Comparison of ENCODE assay signal across 13 mouse cellular contexts in the genomic region with DNA sequence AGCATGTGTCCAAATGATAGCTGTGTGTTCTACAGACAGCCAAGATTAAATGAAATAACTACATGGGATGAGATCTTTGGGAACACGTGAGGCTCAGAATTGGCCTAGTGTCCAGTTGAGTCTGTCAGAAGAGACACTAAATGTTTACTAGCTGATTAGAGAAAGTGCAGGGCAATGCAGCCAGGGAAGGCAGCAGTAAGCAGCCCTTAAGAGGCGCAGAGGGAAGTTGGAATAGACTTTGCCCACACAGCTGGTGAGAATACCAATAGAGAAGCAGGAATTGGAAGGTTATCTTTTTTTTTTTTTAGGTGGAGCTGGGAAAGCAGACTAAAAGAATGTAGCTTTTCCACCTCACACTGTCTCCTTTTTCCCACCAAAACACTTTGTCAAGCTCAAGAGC.
DNase-seq lines count a peak whose midpoint lies in the region; ATAC-seq and TF ChIP-seq lines count a peak whose summit lies in the region.
"Had no signal": no experiment of that assay in that cellular context is flagged by ENCODE, and none has a peak within 500 bp of the region (broad histone marks: within the 10 kb centered on the region; RNA-seq: fewer than 3 reads in every experiment).

No protein-coding gene starts in this region.

- H3K4me1 ChIP-seq in heart, embryonic 13.5 days = peaks cover 61% of the 10 kb centered on the region
- H3K4me1 ChIP-seq in liver, postnatal 0 days (ENCODE audit: insufficient read depth) = peaks cover 13% of the 10 kb centered on the region
- H3K4me1 ChIP-seq in liver, embryonic 12.5 days = peaks cover 22% of the 10 kb centered on the region
- H3K4me1 ChIP-seq in CH12.LX (ENCODE audit: control insufficient read depth in 1 of 2, insufficient read depth in 2 of 2) = peaks cover 13 to 57% of the 10 kb centered on the region in 2 experiments; a peak in 3 of 4 replicates
- 0 out of 2 replicates have a peak, but pooled peaks cover 3% of the 10 kb centered on the region for H3K4me1 ChIP-seq in intestine, postnatal 0 days (replicated peaks; ENCODE audit: control insufficient read depth, insufficient read depth, low read length)
- H3K4me1 ChIP-seq in hindbrain, embryonic 11.5 days (replicated peaks; ENCODE audit: control insufficient read depth, insufficient read depth, low read length) = no peaks in the 10 kb centered on the region

- peaks cover 8% of the 10 kb centered on the region for H3K27me3 ChIP-seq in heart, embryonic 13.5 days (replicated peaks)
- no peaks in the 10 kb centered on the region for H3K27me3 ChIP-seq in liver, postnatal 0 days (ENCODE audit: insufficient read depth, low read length)
- peaks cover 36% of the 10 kb centered on the region; the same call in 1 of the 2 replicates for H3K27me3 ChIP-seq in liver, embryonic 12.5 days (replicated peaks)
- no peaks in the 10 kb centered on the region for H3K27me3 ChIP-seq in CH12.LX (replicated peaks)
- H3K27me3 ChIP-seq in intestine, postnatal 0 days (replicated peaks; ENCODE audit: control insufficient read depth, insufficient read depth, low read length) = no peaks in the 10 kb centered on the region
- peaks cover 14% of the 10 kb centered on the region for H3K27me3 ChIP-seq in hindbrain, embryonic 11.5 days (ENCODE audit: control insufficient read depth, insufficient read depth, low read length)

- no peaks in the 10 kb centered on the region for H3K9me3 ChIP-seq in heart, embryonic 13.5 days
- H3K9me3 ChIP-seq in liver, postnatal 0 days (ENCODE audit: low read length) = no peaks in the 10 kb centered on the region
- H3K9me3 ChIP-seq in liver, embryonic 12.5 days (replicated peaks) = no peaks in the 10 kb centered on the region
- H3K9me3 ChIP-seq in CH12.LX (replicated peaks; ENCODE audit: low read length) = no peaks in the 10 kb centered on the region
- no peaks in the 10 kb centered on the region for H3K9me3 ChIP-seq in intestine, postnatal 0 days (ENCODE audit: control insufficient read depth)
- no peaks in the 10 kb centered on the region for H3K9me3 ChIP-seq in hindbrain, embryonic 11.5 days (ENCODE audit: control insufficient read depth, low read length)
- H3K9me3 ChIP-seq: embryonic facial prominence, embryonic 13.5 days; limb, embryonic 10.5 days; midbrain, embryonic 13.5 days had no signal

- no peak for TF ChIP-seq EP300 in liver, postnatal 0 days (IDR thresholded peaks at IDR 0.05; ENCODE audit: low read depth)
- TF ChIP-seq EP300 in CH12.LX (IDR thresholded peaks at IDR 0.05; ENCODE audit: low read length) = no peak

- in situ Hi-C loops in CH12.LX (cut with MboI; ENCODE audit: low pct_ligation_motif_present, low pct_unique_long_range_greater_than_20kb, low sequenced_read_pairs) = no loop called here

- DNase-seq in heart, postnatal 4 days = no peak
- no peak for DNase-seq in liver, postnatal 0 days
- no peak for DNase-seq in CH12.LX (ENCODE audit: extremely low read depth)
- DNase-seq in hindbrain, embryonic 11.5 days (ENCODE audit: low spot score) = no peak
- DNase-seq: cerebellum, adult 11-12 months; layer of hippocampus, postnatal 36 days had no signal

- TF ChIP-seq CTCF in liver, postnatal 0 days (IDR thresholded peaks at IDR 0.05; ENCODE audit: low read depth) = no peak
- TF ChIP-seq CTCF in CH12.LX (conservative IDR thresholded peaks at IDR 0.05 in 1 of 2, IDR thresholded peaks at IDR 0.05 in 1 of 2; ENCODE audit: low read depth in 2 of 2, low read length in 2 of 2) = no peak
- no peak for TF ChIP-seq CTCF in intestine, postnatal 0 days (IDR thresholded peaks at IDR 0.05; ENCODE audit: low read depth)

- H3K27ac ChIP-seq in heart, embryonic 13.5 days (replicated peaks) = peak overlapping the region; percentile 70
- peak overlapping the region; percentile 55 for H3K27ac ChIP-seq in liver, postnatal 0 days (ENCODE audit: low read depth)
- no peak overlapping the region for H3K27ac ChIP-seq in liver, embryonic 12.5 days
- peak overlapping the region; percentile 66 for H3K27ac ChIP-seq in CH12.LX (ENCODE audit: insufficient read depth, low read depth)
- peak overlapping the region; percentile 50; the same call in 1 of the 2 replicates for H3K27ac ChIP-seq in intestine, postnatal 0 days (ENCODE audit: low read depth, low read length)
- H3K27ac ChIP-seq in hindbrain, embryonic 11.5 days (ENCODE audit: low read depth, low read length) = no peak overlapping the region
- H3K27ac ChIP-seq: embryonic facial prominence, embryonic 13.5 days; hindbrain, postnatal 0 days; limb, embryonic 10.5 days; midbrain, embryonic 13.5 days had no signal

- 47% methylated on average over 2 of the region's 2 CpGs for WGBS in heart, embryonic 13.5 days
- 46% methylated on average over 2 of the region's 2 CpGs for WGBS in liver, postnatal 0 days (ENCODE audit: insufficient replicate concordance)
- 51% methylated on average over 2 of the region's 2 CpGs for WGBS in liver, embryonic 12.5 days (ENCODE audit: insufficient replicate concordance)
- 46% methylated on average over 2 of the region's 2 CpGs for WGBS in intestine, postnatal 0 days
- WGBS in hindbrain, embryonic 11.5 days = 83% methylated on average over 2 of the region's 2 CpGs

- no peak for TF ChIP-seq POLR2A in CH12.LX (IDR thresholded peaks at IDR 0.05; ENCODE audit: low read depth, low read length)

- H3K4me2 ChIP-seq in heart, embryonic 13.5 days = no peak overlapping the region
- 0 out of 2 replicates have a peak overlapping the region, but pooled peaks have one; percentile 3 for H3K4me2 ChIP-seq in liver, postnatal 0 days (ENCODE audit: low read depth, low read length)
- H3K4me2 ChIP-seq in liver, embryonic 12.5 days = no peak overlapping the region
- no peak overlapping the region for H3K4me2 ChIP-seq in CH12.LX (ENCODE audit: insufficient read depth, low read depth, poor library complexity, severe bottlenecking)
- 0 out of 2 replicates have a peak overlapping the region, but pooled peaks have one; percentile 17 for H3K4me2 ChIP-seq in intestine, postnatal 0 days (replicated peaks; ENCODE audit: low read depth)
- H3K4me2 ChIP-seq in hindbrain, embryonic 11.5 days (replicated peaks; ENCODE audit: low read depth, low read length) = no peak overlapping the region
- H3K4me2 ChIP-seq: embryonic facial prominence, embryonic 13.5 days; midbrain, embryonic 13.5 days had no signal

- no peak overlapping the region for H3K4me3 ChIP-seq in heart, embryonic 13.5 days
- H3K4me3 ChIP-seq in liver, postnatal 0 days (ENCODE audit: low read depth, low read length) = no peak overlapping the region
- H3K4me3 ChIP-seq in liver, embryonic 12.5 days = no peak overlapping the region
- H3K4me3 ChIP-seq in CH12.LX (replicated peaks in 1 of 3; ENCODE audit: low read depth in 2 of 3, low read length in 2 of 3, poor library complexity in 1 of 3) = no peak overlapping the region
- no peak overlapping the region for H3K4me3 ChIP-seq in intestine, postnatal 0 days (ENCODE audit: low read depth, low read length)
- H3K4me3 ChIP-seq in hindbrain, embryonic 11.5 days (ENCODE audit: low read depth, low read length) = no peak overlapping the region
- H3K4me3 ChIP-seq: embryonic facial prominence, embryonic 13.5 days; limb, embryonic 10.5 days; midbrain, embryonic 13.5 days had no signal

- TF ChIP-seq RAD21 in CH12.LX (IDR thresholded peaks at IDR 0.05; ENCODE audit: low read depth, low read length) = no peak

- peaks cover 10% of the 10 kb centered on the region for H3K36me3 ChIP-seq in heart, embryonic 13.5 days
- no peaks in the 10 kb centered on the region for H3K36me3 ChIP-seq in liver, postnatal 0 days (replicated peaks; ENCODE audit: insufficient read depth, low read length)
- H3K36me3 ChIP-seq in liver, embryonic 12.5 days = 0 out of 2 replicates have a peak, but pooled peaks cover 6% of the 10 kb centered on the region
- H3K36me3 ChIP-seq in CH12.LX (replicated peaks in 1 of 2; ENCODE audit: control insufficient read depth in 1 of 2, insufficient read depth in 1 of 2, low read length in 1 of 2) = peaks cover 4 to 5% of the 10 kb centered on the region in 2 experiments
- no peaks in the 10 kb centered on the region for H3K36me3 ChIP-seq in intestine, postnatal 0 days (ENCODE audit: control insufficient read depth, insufficient read depth)
- H3K36me3 ChIP-seq in hindbrain, embryonic 11.5 days (ENCODE audit: control insufficient read depth, insufficient read depth, low read length) = no peaks in the 10 kb centered on the region
- H3K36me3 ChIP-seq: midbrain, embryonic 13.5 days had no signal

- H3K9ac ChIP-seq in heart, embryonic 13.5 days = no peak overlapping the region
- H3K9ac ChIP-seq in liver, postnatal 0 days (replicated peaks) = no peak overlapping the region
- H3K9ac ChIP-seq in liver, embryonic 12.5 days = no peak overlapping the region
- H3K9ac ChIP-seq in CH12.LX (ENCODE audit: insufficient read depth, low read depth) = no peak overlapping the region
- H3K9ac ChIP-seq in intestine, postnatal 0 days (ENCODE audit: low read depth, low read length) = no peak overlapping the region
- no peak overlapping the region for H3K9ac ChIP-seq in hindbrain, embryonic 11.5 days (ENCODE audit: low read depth, low read length)
- H3K9ac ChIP-seq: embryonic facial prominence, embryonic 13.5 days; midbrain, embryonic 13.5 days had no signal

- peaks cover 8% of the 10 kb centered on the region for H3K79me2 ChIP-seq in CH12.LX (replicated peaks; ENCODE audit: control insufficient read depth, extremely low read depth, insufficient read depth, poor library complexity, severe bottlenecking)

- dilution Hi-C loops in CH12.LX (cut with MboI; ENCODE audit: extremely low pct_ligation_motif_present, extremely low pct_unique_long_range_greater_than_20kb, low sequenced_read_pairs) = no loop called here

- ATAC-seq in heart, embryonic 13.5 days (ENCODE audit: extremely low read depth, insufficient number of reproducible peaks, low FRiP score, low TSS enrichment) = no peak
- no peak for ATAC-seq in liver, postnatal 0 days
- ATAC-seq in liver, embryonic 12.5 days = no peak
- ATAC-seq in intestine, postnatal 0 days = peak; percentile 32
- ATAC-seq in hindbrain, embryonic 11.5 days (ENCODE audit: low FRiP score) = no peak
- ATAC-seq: hindbrain, postnatal 0 days; midbrain, embryonic 13.5 days had no signal

TF ChIP-seq in CH12.LX, 34 proteins besides CTCF, POLR2A, EP300 and RAD21:
- TF ChIP-seq JUND (conservative IDR thresholded peaks at IDR 0.05; ENCODE audit: low read depth, low read length) (no peak), ZNF384 (IDR thresholded peaks at IDR 0.05; ENCODE audit: low read depth, low read length) (no peak), MYC (IDR thresholded peaks at IDR 0.05; ENCODE audit: low read depth, low read length) (no peak), KAT2A (IDR thresholded peaks at IDR 0.05; ENCODE audit: insufficient replicate concordance, low read length) (no peak), JUN (IDR thresholded peaks at IDR 0.05; ENCODE audit: insufficient read depth, low read depth, low read length) (no peak), MAZ (IDR thresholded peaks at IDR 0.05; ENCODE audit: low read depth, low read length) (no peak), UBTF (IDR thresholded peaks at IDR 0.05; ENCODE audit: low read depth, low read length) (no peak), ELF1 (IDR thresholded peaks at IDR 0.05; ENCODE audit: low read depth, low read length) (no peak), GABPA (IDR thresholded peaks at IDR 0.05; ENCODE audit: insufficient replicate concordance, low read depth, low read length) (no peak)

Comparison
In these comparisons a context has a peak if more than half of its experiments do, and no peak if none do; other contexts are left out.
1. H3K27ac ChIP-seq: peak in heart, embryonic 13.5 days (single experiment), liver, postnatal 0 days (single experiment), CH12.LX (single experiment) and intestine, postnatal 0 days (single experiment); none in liver, embryonic 12.5 days (single experiment) and hindbrain, embryonic 11.5 days (single experiment).
2. H3K4me2 ChIP-seq: peak in liver, postnatal 0 days (single experiment) and intestine, postnatal 0 days (single experiment); none in heart, embryonic 13.5 days (single experiment), liver, embryonic 12.5 days (single experiment), CH12.LX (single experiment) and hindbrain, embryonic 11.5 days (single experiment).